Mouse (Mus musculus) regulatory T cell (primary cell): ENCODE measurements around the gene Srsf2.
"Not testable (repeated sequence)": the region's sequence is repeated elsewhere in the genome, so short reads cannot be mapped to it uniquely, and the experiment has no call there.

Experiments used
- in situ Hi-C: fragments of 300-600 bp; cut with MboI, MseI; formaldehyde crosslinking; loops from one replicate; pipeline ENCODE4 v1.15.1; 2025; ENCODE audit warnings: high pct_unique_total_duplicates

Srsf2 gene

GRCm38 (mm10) chr11:116852891-116853511 is at the start of gene Srsf2:
Srsf2 (minus strand) TSS chr11:116853094.
- in situ Hi-C loops: no loop called here

GRCm38 (mm10) chr11:116902588-116902987 is 49.7 kb upstream of the Srsf2 start:
- in situ Hi-C loops: not testable (repeated sequence)

GRCm38 (mm10) chr11:116899247-116899646 is 46.4 kb upstream of the Srsf2 start:
- in situ Hi-C loops: no loop called here

- in situ Hi-C loops: no loop called here
Measured at GRCm38 (mm10) chr11:116895402-116895801, 42.5 kb upstream of the Srsf2 start.

- in situ Hi-C loops: no loop called here
Measured at GRCm38 (mm10) chr11:116893532-116894442, 40.9 kb upstream of the Srsf2 start.

- in situ Hi-C loops: no loop called here
Measured at GRCm38 (mm10) chr11:116887136-116887535, 34.2 kb upstream of the Srsf2 start.

- in situ Hi-C loops: no loop called here
Measured at GRCm38 (mm10) chr11:116885275-116886151, 32.6 kb upstream of the Srsf2 start.

- in situ Hi-C loops: no loop called here
Measured at GRCm38 (mm10) chr11:116884061-116884460, 31.2 kb upstream of the Srsf2 start.

GRCm38 (mm10) chr11:116882446-116882845 is 29.6 kb upstream of the Srsf2 start:
- in situ Hi-C loops: no loop called here

GRCm38 (mm10) chr11:116881440-116881839 is 28.5 kb upstream of the Srsf2 start:
- in situ Hi-C loops: no loop called here

- in situ Hi-C loops: no loop called here
Measured at GRCm38 (mm10) chr11:116880839-116881238, 27.9 kb upstream of the Srsf2 start.

- in situ Hi-C loops: no loop called here
Measured at GRCm38 (mm10) chr11:116878454-116878853, 25.6 kb upstream of the Srsf2 start.

- in situ Hi-C loops: no loop called here
Measured at GRCm38 (mm10) chr11:116873987-116874386, 21.1 kb upstream of the Srsf2 start.

- in situ Hi-C loops: no loop called here
Measured at GRCm38 (mm10) chr11:116871538-116871937, 18.6 kb upstream of the Srsf2 start.

GRCm38 (mm10) chr11:116869641-116870040 is 16.7 kb upstream of the Srsf2 start:
- in situ Hi-C loops: no loop called here

GRCm38 (mm10) chr11:116869223-116869622 is 16.3 kb upstream of the Srsf2 start:
- in situ Hi-C loops: no loop called here

- in situ Hi-C loops: no loop called here
Measured at GRCm38 (mm10) chr11:116868129-116868528, 15.2 kb upstream of the Srsf2 start.

GRCm38 (mm10) chr11:116865945-116866585 is 13.2 kb upstream of the Srsf2 start:
- in situ Hi-C loops: no loop called here

GRCm38 (mm10) chr11:116864444-116864843 is 11.6 kb upstream of the Srsf2 start:
- in situ Hi-C loops: no loop called here

- in situ Hi-C loops: no loop called here
Measured at GRCm38 (mm10) chr11:116857183-116857850, 4.4 kb upstream of the Srsf2 start.

- in situ Hi-C loops: no loop called here
Measured at GRCm38 (mm10) chr11:116854279-116854678, 1.4 kb upstream of the Srsf2 start.
